10 mouse cellular contexts compared by ENCODE assay signal in the genomic region with DNA sequence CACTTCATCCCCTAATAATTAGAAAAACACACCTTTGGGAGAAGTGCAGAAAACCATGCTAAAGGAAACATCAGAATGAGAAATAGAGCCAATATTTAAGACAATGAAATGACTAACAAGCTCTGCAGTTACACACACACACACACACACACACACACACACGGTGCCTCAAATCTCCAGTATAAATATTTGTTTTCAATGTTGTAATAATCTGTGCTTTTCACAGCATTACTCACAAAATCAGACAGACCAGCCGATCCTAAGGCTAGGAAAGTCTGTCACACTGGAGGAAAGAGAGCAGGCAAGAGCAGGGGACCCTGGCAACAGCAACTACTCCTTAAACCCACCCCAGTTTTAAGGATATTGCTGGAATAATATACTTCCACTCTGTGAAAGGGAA.
A peak's percentile ranks its signal among the peaks of the same experiment; 100 is the strongest.
DNase-seq lines count a peak whose midpoint lies in the region; ATAC-seq and TF ChIP-seq lines count a peak whose summit lies in the region.
"Had no signal": no experiment of that assay in that cellular context is flagged by ENCODE, and none has a peak within 500 bp of the region (broad histone marks: within the 10 kb centered on the region; RNA-seq: fewer than 3 reads in every experiment).

No protein-coding gene starts in this region.

- H3K27me3 ChIP-seq in kidney, embryonic 16.5 days (ENCODE audit: insufficient read depth, low read length), result no peaks in the 10 kb centered on the region
- H3K27me3 ChIP-seq in C2C12 (ENCODE audit: control insufficient read depth, insufficient read depth, insufficient read length), result no peaks in the 10 kb centered on the region
- no peaks in the 10 kb centered on the region for H3K27me3 ChIP-seq in limb, embryonic 10.5 days (ENCODE audit: low read depth, poor library complexity, severe bottlenecking)

- no peaks in the 10 kb centered on the region for H3K9me3 ChIP-seq in kidney, embryonic 16.5 days (ENCODE audit: low read length)
- no peaks in the 10 kb centered on the region for H3K9me3 ChIP-seq in limb, embryonic 10.5 days (replicated peaks)

- peak overlapping the region; percentile 30 for H3ac ChIP-seq in C2C12 (ENCODE audit: control insufficient read depth, insufficient read length, low read depth)

- H3K4me1 ChIP-seq in kidney, embryonic 16.5 days (ENCODE audit: insufficient read depth, low read length), result peaks cover 9% of the 10 kb centered on the region
- H3K4me1 ChIP-seq in limb, embryonic 10.5 days, result peaks cover 57% of the 10 kb centered on the region

- no peak for TF ChIP-seq CTCF in C2C12 (IDR thresholded peaks at IDR 0.05; ENCODE audit: control insufficient read depth, insufficient read depth, insufficient read length)

- H3K36me3 ChIP-seq in kidney, embryonic 16.5 days (ENCODE audit: insufficient read depth, low read length), result no peaks in the 10 kb centered on the region
- H3K36me3 ChIP-seq in C2C12 (ENCODE audit: control insufficient read depth, insufficient read depth), result peaks cover 45% of the 10 kb centered on the region
- no peaks in the 10 kb centered on the region for H3K36me3 ChIP-seq in limb, embryonic 10.5 days

- no peak for ATAC-seq in kidney, embryonic 16.5 days (ENCODE audit: low FRiP score, low TSS enrichment)
- no peak for ATAC-seq in CD4-positive, CD25-positive, alpha-beta regulatory T cell, adult 4 months
- ATAC-seq in erythroblast, adult 5-6 weeks (replicated peaks; ENCODE audit: low FRiP score, poor library complexity, severe bottlenecking), result no peak
- ATAC-seq: activated CD4-positive, CD25-positive, alpha-beta regulatory T cell, adult 4 months had no signal

- 55% methylated on average over 2 of the region's 2 CpGs for WGBS in kidney, embryonic 16.5 days
- 69% methylated on average over 2 of the region's 2 CpGs for WGBS in limb, embryonic 10.5 days

- no peak overlapping the region for H3K9ac ChIP-seq in kidney, embryonic 16.5 days (replicated peaks; ENCODE audit: low read length)

- no peak overlapping the region; the same call in 1 of the 2 replicates for H3K4me2 ChIP-seq in kidney, embryonic 16.5 days (replicated peaks; ENCODE audit: low read depth, low read length)

- peaks cover 47% of the 10 kb centered on the region for H3K79me2 ChIP-seq in C2C12 (ENCODE audit: control insufficient read depth, insufficient read depth)

- no peak for DNase-seq in kidney, postnatal 36 days
- peak; percentile 68 for DNase-seq in NIH3T3 (ENCODE audit: low read depth)
- no peak for DNase-seq in limb, embryonic 10.5 days (ENCODE audit: low spot score)
- DNase-seq in ovary, postnatal 10 days (ENCODE audit: low spot score), result no peak

- H3K79me3 ChIP-seq in C2C12 (ENCODE audit: low read depth), result peaks cover 15% of the 10 kb centered on the region

- no peak overlapping the region for H3K4me3 ChIP-seq in kidney, embryonic 16.5 days (ENCODE audit: low read length)
- no peak overlapping the region for H3K4me3 ChIP-seq in C2C12 (ENCODE audit: insufficient read depth, poor library complexity, severe bottlenecking)
- 0 out of 2 replicates have a peak overlapping the region, but pooled peaks have one; percentile 37 for H3K4me3 ChIP-seq in limb, embryonic 10.5 days

- H3K27ac ChIP-seq in kidney, embryonic 16.5 days (ENCODE audit: low read length), result peak overlapping the region; percentile 61
- peak overlapping the region; percentile 69 for H3K27ac ChIP-seq in limb, embryonic 10.5 days
- H3K27ac ChIP-seq: macrophage had no signal

TF ChIP-seq in C2C12, 6 proteins besides CTCF, POLR2A, EP300 and RAD21:
- TF ChIP-seq USF1 (IDR thresholded peaks at IDR 0.05; ENCODE audit: low read depth) (no peak), FOSL1 (IDR thresholded peaks at IDR 0.05; ENCODE audit: insufficient read depth, low read length, poor library complexity, severe bottlenecking) (no peak), MYOD1 (IDR thresholded peaks at IDR 0.05; ENCODE audit: control insufficient read depth, insufficient read length, low read depth) (no peak), MAX (IDR thresholded peaks at IDR 0.05) (no peak), MYOG (IDR thresholded peaks at IDR 0.05; ENCODE audit: control insufficient read depth, extremely low read depth, insufficient read length) (no peak), CEBPB (IDR thresholded peaks at IDR 0.05; ENCODE audit: low read depth) (no peak)
TF ChIP-seq in C2C12: peak in this region for 0.
